Mouse (Mus musculus): ENCODE data around the gene Apoh.

Gene Apoh

GRCm38 (mm10) chr11:108342781-108343768 lies at the start of gene Apoh:
Apoh (plus strand) TSS chr11:108343354.
- peak; percentile 26; the same call in 1 of the 2 replicates for ATAC-seq (ENCODE audit: low TSS enrichment)

GRCm38 (mm10) chr11:108293843-108294242 lies 49.3 kb upstream of the Apoh start:
- ATAC-seq (ENCODE audit: low TSS enrichment) = no peak

- no peak for ATAC-seq (ENCODE audit: low TSS enrichment)
Measured at GRCm38 (mm10) chr11:108294305-108294813, 48.8 kb upstream of the Apoh start.

- ATAC-seq (ENCODE audit: low TSS enrichment) = no peak
Measured at GRCm38 (mm10) chr11:108295373-108295772, 47.8 kb upstream of the Apoh start.

- no peak for ATAC-seq (ENCODE audit: low TSS enrichment)
Measured at GRCm38 (mm10) chr11:108297956-108298355, 45.2 kb upstream of the Apoh start.

- no peak for ATAC-seq (ENCODE audit: low TSS enrichment)
Measured at GRCm38 (mm10) chr11:108299913-108300312, 43.2 kb upstream of the Apoh start.

GRCm38 (mm10) chr11:108300443-108300842 lies 42.7 kb upstream of the Apoh start:
- ATAC-seq (ENCODE audit: low TSS enrichment) = no peak

GRCm38 (mm10) chr11:108301036-108301435 lies 42.1 kb upstream of the Apoh start:
- no peak for ATAC-seq (ENCODE audit: low TSS enrichment)

GRCm38 (mm10) chr11:108301796-108302490 lies 41.2 kb upstream of the Apoh start:
- ATAC-seq (ENCODE audit: low TSS enrichment) = no peak

- no peak for ATAC-seq (ENCODE audit: low TSS enrichment)
Measured at GRCm38 (mm10) chr11:108303787-108304186, 39.4 kb upstream of the Apoh start.

GRCm38 (mm10) chr11:108307258-108307657 lies 35.9 kb upstream of the Apoh start:
- ATAC-seq (ENCODE audit: low TSS enrichment) = no peak

- ATAC-seq (ENCODE audit: low TSS enrichment) = no peak
Measured at GRCm38 (mm10) chr11:108308253-108308652, 34.9 kb upstream of the Apoh start.

- no peak for ATAC-seq (ENCODE audit: low TSS enrichment)
Measured at GRCm38 (mm10) chr11:108309791-108310190, 33.4 kb upstream of the Apoh start.

- no peak for ATAC-seq (ENCODE audit: low TSS enrichment)
Measured at GRCm38 (mm10) chr11:108311912-108312311, 31.2 kb upstream of the Apoh start.

- peak; percentile 89 for ATAC-seq (ENCODE audit: low TSS enrichment)
Measured at GRCm38 (mm10) chr11:108312516-108312915, 30.6 kb upstream of the Apoh start.

- ATAC-seq (ENCODE audit: low TSS enrichment) = no peak
Measured at GRCm38 (mm10) chr11:108315736-108316135, 27.4 kb upstream of the Apoh start.

GRCm38 (mm10) chr11:108317878-108318277 lies 25.3 kb upstream of the Apoh start:
- no peak for ATAC-seq (ENCODE audit: low TSS enrichment)

- ATAC-seq (ENCODE audit: low TSS enrichment) = 0 out of 2 replicates have a peak, but pooled peaks have one; percentile 21
Measured at GRCm38 (mm10) chr11:108319162-108319561, 24.0 kb upstream of the Apoh start.

GRCm38 (mm10) chr11:108320561-108320960 lies 22.6 kb upstream of the Apoh start:
- no peak for ATAC-seq (ENCODE audit: low TSS enrichment)

- ATAC-seq (ENCODE audit: low TSS enrichment) = no peak
Measured at GRCm38 (mm10) chr11:108322156-108322555, 21.0 kb upstream of the Apoh start.

- no peak for ATAC-seq (ENCODE audit: low TSS enrichment)
Measured at GRCm38 (mm10) chr11:108325943-108326342, 17.2 kb upstream of the Apoh start.

- ATAC-seq (ENCODE audit: low TSS enrichment) = no peak
Measured at GRCm38 (mm10) chr11:108330818-108331217, 12.3 kb upstream of the Apoh start.

All from frontal cortex, adult (tissue).